Mouse (Mus musculus) spleen, adult 18-20 months (tissue): ENCODE data around the gene Morn1.
A peak's percentile ranks its signal among the peaks of the same experiment; 100 is the strongest.
"Not testable (repeated sequence)": the region's sequence is repeated elsewhere in the genome, so short reads cannot be mapped to it uniquely, and the experiment has no call there.

Source experiments
- DNase-seq, 2 experiments: peaks; one replicate each; pipeline ENCODE4 v3.0.0; 2022; ENCODE audit warnings: mixed read lengths in 2 of 2

Gene Morn1

DNA sequence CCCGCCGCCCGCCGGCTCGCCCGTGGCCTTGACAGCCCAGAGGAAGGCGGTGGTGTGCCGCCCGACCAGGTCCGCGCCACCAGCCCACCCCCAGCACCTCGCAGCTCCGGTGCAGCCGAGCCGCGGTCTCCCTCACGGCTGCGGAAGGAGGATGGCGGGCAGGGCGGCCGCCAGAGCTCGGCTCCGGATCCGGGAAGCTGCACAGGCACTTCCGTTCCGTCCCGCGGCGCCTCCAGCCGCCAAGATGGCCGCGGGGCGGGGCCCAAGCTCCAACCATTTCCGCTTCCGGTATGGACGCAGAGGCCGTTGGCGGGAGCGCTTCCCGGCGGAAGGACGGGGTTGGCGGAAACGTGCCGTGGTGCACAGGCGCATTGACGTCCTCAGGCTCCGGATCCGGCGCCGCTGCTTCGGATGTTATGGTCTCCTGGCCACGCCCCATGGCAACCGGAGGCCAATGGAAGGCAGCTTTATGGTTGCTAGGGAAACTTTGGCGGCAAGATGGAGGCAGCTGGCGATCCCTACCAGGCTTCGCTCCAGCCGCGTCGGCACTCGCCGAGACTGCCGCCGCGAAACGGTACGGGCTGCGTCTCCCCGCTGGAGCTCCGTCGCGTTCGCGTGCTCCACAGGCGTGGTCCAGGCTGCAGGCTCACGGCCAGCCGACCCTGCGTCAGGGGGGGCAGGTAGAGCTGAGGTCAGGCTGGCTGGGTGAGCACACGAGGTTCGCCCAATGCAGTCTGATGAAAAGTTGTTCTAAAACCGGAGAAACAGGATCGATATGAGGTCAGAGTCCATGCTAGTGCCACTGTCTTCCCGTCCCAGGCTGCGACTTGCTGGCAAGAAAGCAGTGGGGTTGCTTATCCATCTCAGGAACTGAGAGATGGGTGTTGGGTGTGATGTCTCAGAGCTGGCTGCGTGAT, at the start of gene Morn1, which contains the start of gene Rer1:
Gene Morn1 (plus strand): TSS at position 470 of the 917 bp plus-strand sequence.
Gene Rer1 (minus strand): TSS at position 275 of the 917 bp plus-strand sequence.
- peak; percentile 97 to 99 for DNase-seq

DNA sequence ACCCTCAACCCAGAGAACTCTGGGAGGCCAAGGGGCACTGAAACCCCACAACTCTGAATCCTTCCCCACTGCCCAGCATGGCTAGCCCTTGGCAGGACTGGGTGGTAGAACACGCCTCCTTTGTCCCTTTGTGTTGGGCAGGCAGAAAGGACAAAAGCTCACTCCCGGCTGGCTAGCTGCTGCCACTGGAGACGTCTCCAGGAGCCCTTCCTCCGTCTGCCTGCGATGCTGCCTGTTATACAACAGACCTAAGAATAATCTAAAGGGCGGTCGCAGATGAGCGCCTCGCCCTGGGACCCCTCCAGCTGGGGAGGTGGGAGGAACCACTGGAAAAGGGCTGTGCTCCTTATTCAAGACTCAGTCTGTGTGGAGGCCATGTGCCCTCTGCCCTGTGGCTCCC, 46.2 kb upstream of the Morn1 start:
- no peak for DNase-seq

DNA sequence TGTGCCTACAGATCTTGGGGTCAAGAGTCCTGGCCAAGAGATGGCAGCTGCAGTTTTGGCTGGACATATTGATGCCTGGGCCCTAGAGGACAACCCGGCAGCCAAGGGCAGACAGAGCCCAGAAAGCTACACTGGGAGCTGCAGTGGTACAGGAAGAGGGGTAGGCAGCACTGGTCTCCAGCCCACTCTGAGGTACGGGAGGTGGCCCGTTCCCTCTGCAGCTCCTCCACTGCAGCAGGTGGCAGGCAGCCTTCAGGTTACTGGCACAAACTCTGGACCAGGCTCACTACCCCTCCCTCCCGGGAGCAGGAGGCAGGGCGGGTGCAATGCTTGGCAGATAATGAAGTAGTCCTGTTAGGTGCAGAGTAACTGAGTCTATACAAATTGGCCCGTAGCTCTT, 45.7 kb upstream of the Morn1 start:
- no peak for DNase-seq

DNA sequence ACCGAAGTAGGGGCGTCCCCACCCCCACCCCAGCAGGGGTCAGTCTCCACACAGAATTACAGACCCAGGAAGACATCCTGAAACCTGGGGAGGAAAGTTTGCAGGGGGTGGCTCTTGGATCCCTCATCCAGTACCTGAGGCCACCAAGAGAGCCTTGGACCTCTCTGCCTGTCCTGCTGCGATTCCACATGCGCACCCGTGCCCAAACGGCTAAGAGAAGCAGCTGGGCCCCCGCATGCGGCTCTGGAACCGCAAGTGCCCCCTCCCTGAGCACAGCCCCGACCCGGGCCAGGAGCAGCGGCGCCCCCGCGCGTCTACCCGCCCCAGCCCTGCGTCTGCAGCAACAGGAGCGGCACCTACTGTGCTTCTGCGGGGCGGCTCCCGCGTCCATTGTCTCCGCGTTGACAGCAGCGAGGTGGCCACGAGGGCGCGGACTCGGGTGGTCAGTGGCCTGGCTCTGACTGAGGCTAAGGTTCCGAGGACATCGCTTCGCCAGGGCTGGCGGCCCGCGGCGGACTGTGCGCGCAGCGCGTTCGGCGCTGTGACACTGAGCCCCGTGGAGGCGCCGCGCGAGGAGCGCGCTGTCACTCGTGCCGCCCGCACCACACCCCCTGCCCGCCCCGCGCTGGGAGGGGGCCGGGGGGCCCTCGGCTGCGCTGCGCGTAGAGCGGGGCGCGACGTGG, 43.6 kb upstream of the Morn1 start:
- DNase-seq, result no peak

DNA sequence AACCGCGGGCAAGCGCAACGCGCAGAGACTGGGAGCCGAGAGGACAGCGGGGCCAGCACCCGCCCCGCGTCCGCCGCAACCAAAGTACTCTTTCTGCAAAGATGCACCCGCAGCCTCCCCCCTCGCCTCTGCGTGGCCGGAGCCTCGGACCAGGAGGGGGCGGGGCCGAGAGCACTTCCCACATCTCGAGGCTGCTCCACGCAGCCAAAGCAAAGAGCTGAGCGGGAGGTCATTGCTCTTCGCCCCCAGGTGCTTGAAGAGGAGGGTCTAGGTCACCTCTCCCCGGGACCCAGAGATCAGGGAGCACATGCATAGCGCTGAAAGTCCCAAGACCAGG, 43.1 kb upstream of the Morn1 start:
- DNase-seq, result no peak

DNA sequence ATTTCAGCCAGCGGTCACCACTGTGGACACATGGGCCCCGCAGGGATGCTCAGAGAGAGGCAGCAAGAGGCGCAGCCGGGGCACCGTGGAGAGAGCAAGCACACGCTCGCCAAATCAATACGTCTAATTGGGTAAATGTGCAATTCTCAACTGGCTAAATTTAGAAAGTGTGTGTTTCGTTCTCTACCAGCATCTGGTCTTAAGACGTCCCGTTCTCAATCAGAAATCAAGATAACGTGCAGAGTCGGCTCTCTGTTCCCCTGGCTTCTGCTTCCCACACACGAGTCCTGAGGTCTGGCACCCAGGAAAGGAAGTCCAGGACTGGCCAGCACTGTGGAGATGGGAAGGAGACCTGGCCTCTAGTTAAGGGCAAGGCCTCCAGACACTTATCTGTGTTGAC, 39.7 kb upstream of the Morn1 start:
- DNase-seq, result no peak

DNA sequence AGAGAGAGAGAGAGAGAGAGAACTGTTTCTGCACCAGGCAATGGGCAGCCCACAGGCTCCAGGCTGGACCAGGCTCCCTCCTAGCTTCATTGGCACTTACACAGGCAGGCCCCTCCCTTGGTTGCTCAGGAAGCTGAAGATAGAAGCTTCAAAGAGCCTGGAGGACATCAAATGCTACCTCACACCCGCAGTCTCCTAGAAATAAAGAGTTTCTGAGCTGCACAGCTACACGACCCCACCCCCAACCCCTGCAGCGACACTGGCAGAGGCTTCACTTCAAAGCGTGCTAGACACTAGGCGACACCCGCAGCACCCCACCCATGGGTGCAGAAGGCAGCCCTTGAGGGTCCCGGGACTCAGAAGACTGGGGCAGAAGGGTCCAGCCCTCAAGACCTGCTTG, 36.3 kb upstream of the Morn1 start:
- peak in 1 of 2 experiments; percentile 26 for DNase-seq

DNA sequence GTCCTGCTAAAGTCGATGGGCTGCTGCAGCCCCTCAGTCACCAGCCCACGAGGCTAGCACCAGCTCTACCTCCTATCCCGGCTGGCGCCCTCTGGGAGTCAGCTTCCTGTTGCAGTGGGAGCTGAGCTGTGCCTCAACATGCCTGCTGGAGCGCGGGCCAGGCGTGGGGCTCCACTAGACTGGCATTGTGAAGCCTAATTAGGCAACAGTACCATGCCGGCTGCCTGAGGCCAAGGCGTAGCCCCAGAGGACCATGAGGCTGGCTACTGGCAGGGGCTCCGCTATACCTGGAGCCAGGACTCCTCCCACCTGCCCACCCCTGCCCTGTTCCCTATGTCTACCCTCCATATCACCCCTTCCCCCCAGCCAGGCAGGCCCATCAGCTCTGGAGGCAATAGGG, 29.7 kb upstream of the Morn1 start, which contains the start of gene Plch2:
Gene Plch2 (minus strand): TSS at position 61 of the 400 bp plus-strand sequence.
- DNase-seq, result no peak

DNA sequence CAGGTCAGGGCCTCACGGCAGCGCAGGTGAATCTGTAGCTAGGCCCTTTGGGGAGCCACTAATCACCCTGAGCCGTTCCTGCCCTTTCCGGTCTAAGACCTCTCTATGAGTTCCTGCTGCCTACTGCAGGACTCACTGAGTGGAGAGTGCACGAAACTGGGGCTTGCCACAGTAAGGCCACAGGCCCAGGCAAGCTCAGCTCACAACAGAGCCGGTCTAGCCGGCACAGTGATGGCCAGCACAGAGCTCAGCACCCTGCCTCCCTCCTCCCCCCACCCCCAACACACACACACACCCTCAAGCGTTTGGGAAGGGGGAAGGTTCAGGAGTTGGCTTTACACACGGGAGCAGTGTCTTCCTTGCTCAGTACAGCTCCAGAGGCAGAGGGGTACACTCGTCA, 28.1 kb upstream of the Morn1 start:
- DNase-seq, result no peak

DNA sequence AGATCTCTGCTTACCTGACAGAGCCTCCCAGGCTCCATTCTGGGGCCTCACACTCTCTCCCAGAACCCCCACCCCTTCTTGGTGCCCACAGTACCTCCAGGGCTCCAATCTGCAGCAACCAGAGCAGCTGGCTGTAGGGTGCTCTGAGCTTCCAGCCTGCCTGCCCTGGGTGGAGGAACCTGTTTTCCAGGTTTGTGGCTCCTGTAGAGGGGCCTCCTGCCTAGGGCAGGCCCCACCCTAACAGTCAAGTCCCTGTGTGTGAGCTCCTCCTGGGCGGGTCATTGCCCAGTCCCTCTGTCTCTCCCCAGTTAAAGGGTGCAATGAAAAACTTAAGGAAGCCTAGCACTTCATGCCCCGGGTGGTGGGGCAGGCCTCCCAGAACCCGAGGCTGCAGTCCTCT, 22.5 kb upstream of the Morn1 start:
- no peak for DNase-seq

DNA sequence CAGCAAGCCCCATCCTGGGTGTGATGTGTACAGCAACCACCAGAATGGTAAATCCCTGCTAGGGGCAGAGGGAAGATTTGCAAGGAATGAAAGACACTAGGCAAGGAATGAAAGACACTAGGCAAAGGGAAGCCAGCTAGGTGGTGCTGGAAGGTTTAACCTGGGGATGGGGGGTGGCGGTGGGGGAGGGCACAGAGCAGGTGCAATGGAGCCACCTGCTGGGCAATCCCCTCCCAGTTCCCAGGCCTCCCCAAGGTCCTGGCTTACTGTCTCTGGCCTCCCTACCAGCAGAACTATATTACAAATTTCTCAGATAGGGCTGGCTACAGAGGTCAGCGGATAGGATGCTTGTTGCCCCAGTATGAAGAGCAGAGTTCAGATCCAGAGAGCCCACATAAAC, 21.9 kb upstream of the Morn1 start:
- no peak for DNase-seq

DNA sequence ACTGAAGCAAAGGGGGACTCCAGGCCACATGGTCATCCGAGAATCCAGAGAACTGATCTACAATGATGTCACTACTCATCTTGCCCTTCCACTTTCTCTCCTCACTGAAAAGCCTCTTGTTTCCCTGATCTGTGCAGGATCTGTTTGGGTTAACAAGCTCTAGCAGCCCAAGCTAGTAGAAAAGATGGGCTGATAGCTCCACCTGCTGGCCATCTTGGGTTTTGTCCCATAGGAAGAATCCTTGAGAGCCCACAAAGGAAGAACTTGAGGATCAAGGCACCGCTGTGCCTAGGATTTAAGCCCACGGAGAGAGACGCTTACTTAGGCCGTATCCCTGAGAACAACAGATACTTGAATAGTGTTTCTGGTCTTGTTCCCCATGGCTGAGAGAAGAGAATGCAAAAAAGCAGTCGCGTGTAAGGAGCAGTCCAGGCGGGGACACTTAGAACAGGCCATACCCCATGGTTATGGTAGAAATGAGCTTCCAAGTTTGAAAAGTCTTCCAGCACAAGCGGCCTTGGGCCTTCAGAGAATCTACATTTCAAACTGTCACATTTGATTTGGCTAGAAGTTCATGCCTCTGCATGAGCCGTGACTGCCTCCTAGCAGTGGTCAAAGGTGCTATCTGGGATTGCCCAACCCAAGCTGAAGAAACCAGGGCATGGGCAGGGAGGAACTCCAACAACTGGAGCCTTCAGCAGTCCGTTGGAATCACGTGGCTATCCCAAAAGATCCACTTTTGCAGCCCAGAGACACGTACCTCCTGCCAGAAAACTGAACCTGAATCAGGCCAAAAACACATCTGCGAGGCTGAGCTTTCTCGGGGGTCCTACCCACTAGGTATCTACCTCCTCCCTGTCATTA, 20.2 kb upstream of the Morn1 start:
- DNase-seq, result peak; percentile 61 to 81

DNA sequence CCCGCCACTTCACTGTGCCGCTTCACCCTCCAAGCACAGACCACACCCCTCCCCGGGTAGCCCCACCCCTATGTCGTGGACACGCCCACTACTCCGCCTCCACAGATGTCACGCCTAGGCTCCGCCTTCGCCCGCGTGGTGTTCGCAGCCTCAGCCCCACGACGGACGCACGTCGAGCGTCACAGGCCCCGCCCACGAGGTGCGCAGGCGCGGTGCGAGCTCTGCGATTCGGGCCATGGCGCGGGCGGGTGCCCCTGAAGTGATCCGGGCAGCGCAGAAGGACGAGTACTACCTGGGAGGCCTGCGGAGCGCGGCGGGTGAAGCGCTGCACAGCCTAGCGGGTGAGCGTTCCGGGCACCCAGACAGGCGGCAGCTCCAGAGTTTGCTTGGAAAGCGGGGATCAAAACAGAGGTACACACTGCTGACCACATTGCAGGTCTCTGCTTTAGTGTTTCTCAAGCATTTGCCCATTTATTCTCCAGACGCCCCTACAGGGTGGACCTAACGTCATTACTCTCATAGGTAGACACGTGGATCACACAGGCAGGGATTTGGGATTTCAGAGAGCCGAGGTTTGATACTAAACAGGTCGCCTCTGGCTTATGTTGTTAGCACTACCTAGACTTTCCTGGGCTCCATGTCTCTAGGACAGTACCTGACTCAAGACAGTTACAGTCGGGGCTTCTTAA, 19.4 kb upstream of the Morn1 start, which contains the start of gene Pex10:
Gene Pex10 (plus strand): TSS at position 183 of the 689 bp plus-strand sequence.
- peak; percentile 96 to 98 for DNase-seq

DNA sequence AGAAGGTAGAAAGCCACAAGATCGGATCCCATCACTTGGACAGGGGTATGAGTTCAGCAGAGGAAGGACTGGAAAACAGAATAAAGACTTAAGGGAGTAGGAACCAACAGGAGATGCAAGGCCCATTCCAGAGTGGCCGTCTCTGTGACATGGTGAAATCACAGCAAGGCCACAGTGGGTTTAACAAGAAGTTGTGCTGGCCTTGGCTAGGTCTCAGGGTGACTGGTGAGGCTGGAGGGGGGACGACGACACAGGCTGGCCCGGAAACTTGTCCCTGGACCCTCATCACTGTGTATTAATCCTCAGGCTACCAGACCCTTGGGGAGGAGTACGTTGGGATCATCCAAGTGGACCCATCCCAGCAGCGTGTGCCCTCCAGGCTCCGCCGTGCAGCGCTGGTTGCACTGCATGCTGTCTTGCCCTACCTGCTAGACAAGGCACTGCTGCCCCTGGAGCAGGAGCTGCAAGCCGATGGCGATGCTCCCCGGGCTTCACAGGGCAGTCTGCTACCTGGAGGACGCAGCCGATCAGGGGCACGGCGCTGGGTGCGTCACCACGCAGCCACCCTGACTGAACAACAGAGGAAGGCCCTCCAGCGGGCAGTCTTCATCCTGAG, 17.9 kb upstream of the Morn1 start:
- DNase-seq, result no peak

DNA sequence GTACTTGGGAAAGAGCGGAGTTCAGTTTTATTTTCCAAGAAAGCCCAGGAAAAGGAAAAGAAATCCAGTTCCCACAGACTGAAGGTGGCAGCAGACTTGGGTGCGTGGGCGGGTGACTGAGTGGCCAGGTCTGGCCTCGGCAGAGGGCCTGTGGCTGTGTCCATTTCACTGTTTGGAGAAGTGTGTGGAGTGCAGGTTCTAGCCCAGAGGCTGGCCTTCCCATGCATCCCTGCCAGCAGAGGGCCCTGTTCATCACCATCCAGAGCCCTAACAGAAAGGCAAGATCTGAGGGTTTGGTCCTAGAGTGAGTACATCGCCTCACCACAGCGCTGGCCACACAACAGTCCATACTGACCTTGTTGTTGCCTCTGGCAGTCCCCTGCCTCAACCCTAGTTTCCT, 17.2 kb upstream of the Morn1 start:
- DNase-seq, result no peak

DNA sequence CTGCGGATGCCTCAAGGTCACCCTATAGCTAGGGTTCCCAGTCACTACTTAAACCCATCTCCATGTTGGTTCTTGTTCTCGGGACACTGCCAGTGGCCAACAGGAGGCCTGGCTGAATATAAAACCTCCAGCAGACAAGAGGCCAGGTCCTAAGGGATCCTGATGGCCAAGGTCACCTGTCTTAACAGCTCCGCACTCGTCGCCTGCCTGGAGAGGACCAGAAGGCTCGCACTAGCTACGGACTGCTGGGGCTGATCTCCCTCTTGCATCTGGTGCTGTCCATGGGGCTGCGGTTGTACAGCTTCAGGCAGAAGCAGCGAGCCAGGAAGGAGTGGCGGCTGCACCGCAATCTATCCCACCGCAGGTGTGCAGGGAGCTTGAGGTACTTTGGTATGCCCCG, 16.2 kb upstream of the Morn1 start:
- no peak for DNase-seq

DNA sequence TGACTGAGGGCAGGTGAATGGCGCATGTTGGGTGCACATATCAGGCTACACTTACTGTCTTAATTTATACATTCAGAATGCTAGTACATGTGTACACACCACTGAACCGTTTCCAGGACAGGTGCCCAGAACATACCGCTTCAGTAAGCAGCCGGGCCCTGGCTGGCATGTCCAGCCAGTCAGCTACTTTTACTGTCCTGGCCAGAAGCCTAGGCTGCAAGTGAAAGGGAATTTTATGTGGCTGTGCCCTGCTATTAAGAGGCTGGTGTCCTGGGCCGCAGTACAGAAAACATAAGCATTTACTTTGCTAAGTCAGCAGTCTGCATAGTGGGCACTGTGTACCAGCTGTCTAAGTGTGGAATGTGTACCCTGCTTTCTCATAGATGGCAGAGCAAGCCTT, 15.5 kb upstream of the Morn1 start:
- no peak for DNase-seq

DNA sequence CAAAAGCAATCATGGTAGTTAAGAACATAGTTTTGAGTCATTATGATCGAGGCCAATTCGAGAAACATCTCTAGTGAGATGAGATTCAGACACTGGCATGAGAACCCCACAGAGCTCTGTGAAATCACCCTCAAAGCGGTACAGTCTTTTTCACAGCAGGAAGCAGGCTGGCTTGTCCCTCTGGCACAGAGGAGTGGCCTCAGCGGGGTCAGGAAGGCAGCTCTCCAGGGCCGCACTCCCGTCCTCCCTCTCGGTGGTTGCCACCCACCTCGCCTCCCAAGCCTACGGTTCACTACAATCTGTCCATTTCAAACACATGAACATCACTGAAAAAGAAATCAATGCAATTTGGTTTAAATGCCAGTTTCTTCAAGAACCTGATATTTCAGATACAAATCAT, 12.0 kb upstream of the Morn1 start:
- no peak for DNase-seq

DNA sequence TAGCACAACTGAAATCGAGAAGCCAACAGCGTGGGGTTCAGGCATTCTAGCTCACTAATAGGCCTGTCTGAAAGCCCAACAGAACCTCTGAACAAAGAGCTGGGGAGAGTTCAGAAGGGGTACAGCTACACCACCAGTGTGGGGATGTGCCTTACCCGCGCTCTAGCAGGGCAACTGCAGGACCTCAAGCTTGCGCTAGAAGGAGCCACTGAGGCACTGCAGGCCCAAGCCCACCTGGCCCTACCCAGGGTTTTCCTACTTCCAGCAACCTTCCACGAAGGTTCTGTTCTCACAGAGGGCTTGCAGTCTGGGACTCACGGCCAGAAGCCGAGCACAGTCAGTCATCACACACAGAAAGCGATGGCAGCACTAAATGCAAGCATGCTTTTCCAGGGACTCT, 11.2 kb upstream of the Morn1 start:
- DNase-seq, result no peak

DNA sequence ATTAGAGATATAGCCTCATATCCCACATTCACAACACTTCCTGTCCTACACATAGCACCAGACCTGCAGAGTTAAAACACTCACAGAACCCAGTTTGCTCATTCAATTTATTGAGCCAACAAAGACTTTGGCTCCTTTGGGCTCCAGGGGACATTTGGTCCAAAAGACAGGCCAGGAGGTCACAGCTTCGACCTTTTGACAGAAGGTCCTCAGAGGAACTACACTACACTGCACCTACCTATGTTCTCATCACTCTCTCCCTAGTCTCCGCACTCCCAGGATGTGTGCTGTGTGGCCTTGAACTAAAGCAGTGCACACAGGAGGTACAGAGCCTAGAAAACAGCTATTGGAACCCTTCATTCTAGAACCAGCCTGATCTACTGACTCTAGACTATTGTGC, 10.6 kb upstream of the Morn1 start:
- DNase-seq, result no peak

DNA sequence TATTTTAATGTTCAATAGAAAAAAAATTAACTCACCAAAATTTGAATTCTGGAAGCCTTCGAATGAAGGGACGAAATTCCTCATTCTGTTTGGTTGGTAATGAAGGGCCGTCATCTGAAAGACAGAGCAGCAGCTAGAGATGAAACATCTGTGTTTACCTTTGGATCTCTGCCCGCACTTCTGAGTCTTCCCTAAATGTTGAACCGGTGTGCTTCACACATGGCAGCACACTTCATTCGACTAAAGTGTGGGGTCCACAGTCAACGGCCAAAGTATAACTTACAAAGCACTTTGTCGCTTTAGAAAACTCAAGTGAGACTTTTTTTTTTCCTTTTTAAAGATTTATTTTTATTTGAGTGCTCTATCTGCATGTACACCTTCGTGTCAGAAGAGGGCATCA, 9.7 kb upstream of the Morn1 start:
- no peak for DNase-seq

DNA sequence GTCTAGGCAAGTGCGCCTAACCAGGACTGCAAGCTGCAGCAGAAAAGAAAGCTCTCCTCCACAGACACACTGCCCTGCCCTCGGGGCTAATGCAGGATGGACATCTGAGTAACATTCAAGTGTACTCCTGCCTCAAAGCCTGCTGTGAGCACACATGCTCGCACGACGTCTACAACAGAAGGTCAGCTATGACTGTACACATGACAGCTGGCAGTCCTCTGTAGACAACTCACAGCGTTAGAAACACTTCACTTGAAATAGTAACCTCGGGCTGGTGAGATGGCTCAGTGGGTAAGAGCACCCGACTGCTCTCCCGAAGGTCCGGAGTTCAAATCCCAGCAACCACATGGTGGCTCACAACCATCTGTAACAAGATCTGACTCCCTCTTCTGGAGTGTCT, 7.6 kb upstream of the Morn1 start:
- DNase-seq, result not testable (repeated sequence)
